Mouse (Mus musculus) heart, embryonic 14.5 days (tissue): ENCODE results near the gene C8a. TPM values are rescaled to one million over a fixed set of nuclear protein-coding genes. Genes with fewer than 3 reads are reported as not detected.

Experiments
- ATAC-seq: fragments of 200-750 bp; cut with Nextera tagmentation; 2 replicates; pipeline ENCODE4 v1.8.0; 2017; ENCODE audit warnings: low read depth, moderate TSS enrichment; ENCODE audit not compliant: insufficient number of reproducible peaks, insufficient read depth, low FRiP score
- H3K27ac ChIP-seq, 2 experiments: fragments of 200-500 bp in 1 of 2; fragments of 300-500 bp in 1 of 2; sonication (generic) in 1 of 2; replicated peaks in 1 of 2; 2 replicates each; pipeline ENCODE4 v1.5.1; 2012 to 2014; ENCODE audit warnings: low read depth in 2 of 2, low read length in 2 of 2, control low read depth in 1 of 2, mild to moderate bottlenecking in 1 of 2, mixed read lengths in 1 of 2; ENCODE audit not compliant: control insufficient read depth in 1 of 2, insufficient read depth in 1 of 2
- H3K27me3 ChIP-seq: fragments of 300-500 bp; sonication (generic); 2 replicates; pipeline ENCODE4 v1.6.1; 2014; ENCODE audit warnings: mild to moderate bottlenecking, low read length, control low read depth; ENCODE audit not compliant: control insufficient read depth, insufficient read depth
- H3K36me3 ChIP-seq: fragments of 300-500 bp; sonication (generic); 2 replicates; pipeline ENCODE4 v1.6.1; 2014; ENCODE audit warnings: mild to moderate bottlenecking, control low read depth, low read length, mixed read lengths; ENCODE audit not compliant: control insufficient read depth, insufficient read depth
- H3K4me1 ChIP-seq, 2 experiments: fragments of 200-500 bp in 1 of 2; fragments of 300-500 bp in 1 of 2; sonication (generic) in 1 of 2; 2 replicates each; pipeline ENCODE4 v1.6.1; 2012 to 2014; ENCODE audit warnings: low read length in 2 of 2, control low read depth in 1 of 2, mixed read lengths in 1 of 2; ENCODE audit not compliant: control insufficient read depth in 2 of 2, insufficient read depth in 2 of 2
- H3K4me2 ChIP-seq: fragments of 300-500 bp; sonication (generic); 2 replicates; pipeline ENCODE4 v1.6.1; 2014; ENCODE audit warnings: mild to moderate bottlenecking, low read length
- H3K4me3 ChIP-seq, 2 experiments: fragments of 200-500 bp in 1 of 2; fragments of 300-500 bp in 1 of 2; sonication (generic) in 1 of 2; 2 replicates each; pipeline ENCODE4 v1.5.1; 2012 to 2014; ENCODE audit warnings: low read length in 2 of 2, mild to moderate bottlenecking in 2 of 2, control low read depth in 1 of 2, low read depth in 1 of 2, moderate library complexity in 1 of 2; ENCODE audit not compliant: control insufficient read depth in 1 of 2, insufficient read depth in 1 of 2
- H3K9ac ChIP-seq: fragments of 300-500 bp; sonication (generic); 2 replicates; pipeline ENCODE4 v1.6.1; 2014; ENCODE audit warnings: mild to moderate bottlenecking, low read length
- H3K9me3 ChIP-seq: fragments of 300-500 bp; sonication (generic); 2 replicates; pipeline ENCODE4 v1.6.1; 2016; ENCODE audit warnings: low read length, control low read depth; ENCODE audit not compliant: control insufficient read depth
- WGBS: fragments of 180-500 bp; shearing (Covaris S2); extraction: QIAGEN DNeasy Blood & Tissue Kit; methylation state at CpG from one replicate; pipeline ENCODE4 v1.1.7; 2014; 5-methylcytosine and 5-hydroxymethylcytosine counted together
- polyA plus RNA-seq: library from polyadenylated mRNA; unstranded; fragments of >200 nt; fragmentation: Nextera tagmentation; extraction: Ambion mirVana; gene quantifications from 2 replicates; pipeline ENCODE4 v1.2.1, GENCODE M21; 2014

The C8a gene
- polyA plus RNA-seq, 1 experiment from 2014 or later = not detected

DNA sequence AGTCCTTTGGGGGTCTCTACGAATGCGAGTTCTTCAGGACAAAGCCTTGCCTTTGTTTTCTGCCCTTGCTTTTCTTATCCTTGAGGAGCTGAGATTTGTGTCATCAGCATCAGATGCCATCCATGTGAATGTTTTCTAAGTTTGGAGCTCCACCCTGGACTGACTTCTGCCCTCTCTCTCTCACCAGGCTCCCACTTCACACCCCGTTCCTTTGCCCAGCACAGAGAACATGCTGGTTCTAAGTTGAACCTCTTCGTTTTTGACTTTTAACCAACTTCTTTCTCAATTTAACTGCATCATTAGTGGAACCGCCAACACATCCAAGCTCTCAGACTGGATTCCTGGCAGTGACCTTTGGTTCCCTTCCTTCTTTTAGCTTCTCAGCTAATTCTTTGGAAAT, 6.0 kb downstream of the C8a start:
- no peak overlapping the region for H3K9ac ChIP-seq
- H3K4me2 ChIP-seq = no peak overlapping the region
- no peak overlapping the region for H3K27ac ChIP-seq
- no peak for ATAC-seq
- no peaks in the 10 kb centered on the region for H3K36me3 ChIP-seq
- no peaks in the 10 kb centered on the region for H3K9me3 ChIP-seq
- 82% methylated on average over 5 of the region's 5 CpGs for WGBS
- H3K4me1 ChIP-seq = peaks cover 0 to 2% of the 10 kb centered on the region in 2 experiments; a peak in 1 of 4 replicates
- no peaks in the 10 kb centered on the region for H3K27me3 ChIP-seq
- no peak overlapping the region for H3K4me3 ChIP-seq

DNA sequence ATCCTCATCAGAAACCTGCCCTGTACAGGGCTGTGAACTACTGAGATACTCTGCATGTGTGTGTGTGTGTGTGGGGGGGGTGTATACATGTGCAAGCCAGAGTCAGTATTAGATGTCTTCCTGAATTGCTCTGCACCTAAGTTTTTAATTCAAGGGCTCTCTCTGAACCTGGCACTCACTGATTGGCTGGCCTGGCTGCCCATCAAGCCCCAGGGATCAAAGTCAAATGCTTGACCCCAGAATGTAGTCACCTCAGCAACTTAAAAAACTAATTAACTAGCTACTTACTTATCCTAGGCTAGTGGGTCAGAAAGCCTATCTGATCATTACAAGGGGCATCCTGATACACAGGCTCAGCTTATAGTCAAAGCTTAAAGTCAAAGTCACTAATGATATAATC, 6.6 kb downstream of the C8a start:
- Histone ChIP-seq H3K36me3 (no peaks in the 10 kb centered on the region), H3K27ac (no peak overlapping the region), H3K27me3 (no peaks in the 10 kb centered on the region), H3K4me3 (no peak overlapping the region), H3K4me1 (peaks cover 0 to 2% of the 10 kb centered on the region in 2 experiments; a peak in 1 of 4 replicates), H3K9me3 (no peaks in the 10 kb centered on the region), H3K4me2 (no peak overlapping the region), H3K9ac (no peak overlapping the region)
- no peak for ATAC-seq

DNA sequence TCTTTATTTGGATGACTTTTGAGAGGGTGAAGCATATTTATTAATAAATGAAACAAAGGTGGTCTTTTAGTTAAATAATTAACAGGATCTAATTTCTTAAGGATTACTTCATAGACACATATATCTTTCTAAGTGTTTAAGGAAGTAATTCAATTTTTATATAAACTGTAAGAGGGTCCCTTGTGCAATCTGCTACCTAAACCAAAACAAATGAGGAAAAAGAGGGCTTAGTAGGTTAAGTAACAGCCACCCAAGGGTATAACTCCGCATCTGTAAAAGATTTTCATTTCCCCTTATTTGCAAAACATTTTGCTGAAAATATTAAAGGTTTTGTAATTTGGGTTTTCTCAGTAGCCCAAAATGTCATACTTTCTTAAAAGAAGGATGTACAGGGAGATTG, 11.8 kb downstream of the C8a start:
- Histone ChIP-seq H3K9ac (no peak overlapping the region), H3K4me3 (no peak overlapping the region), H3K27me3 (no peaks in the 10 kb centered on the region), H3K36me3 (no peaks in the 10 kb centered on the region), H3K9me3 (no peaks in the 10 kb centered on the region), H3K27ac (no peak overlapping the region), H3K4me2 (no peak overlapping the region), H3K4me1 (peaks cover 0 to 2% of the 10 kb centered on the region in 2 experiments; a peak in 1 of 4 replicates)
- WGBS = 81% methylated on average over 1 of the region's 1 CpGs
- ATAC-seq = no peak

DNA sequence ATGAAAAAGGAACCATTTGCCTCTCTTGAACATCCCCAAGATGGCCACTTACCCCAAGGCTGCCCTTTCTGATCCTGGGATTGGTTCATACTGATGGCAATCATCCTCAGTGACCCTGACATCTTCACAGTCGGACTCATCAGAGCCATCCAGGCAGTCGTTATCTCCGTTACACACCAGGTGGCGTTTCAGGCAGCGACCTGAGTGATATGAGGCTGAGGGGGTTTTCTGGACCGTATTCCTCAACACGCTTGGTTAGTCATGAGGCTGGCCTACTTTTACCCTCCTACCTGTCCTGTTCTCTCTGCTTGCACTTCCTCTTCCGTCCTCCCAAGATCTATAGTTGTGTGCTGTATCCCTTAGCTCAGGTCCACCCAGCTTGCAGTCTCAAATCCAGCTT, 15.0 kb downstream of the C8a start:
- 74% methylated on average over 8 of the region's 8 CpGs for WGBS
- Histone ChIP-seq H3K27me3 (no peaks in the 10 kb centered on the region), H3K9me3 (no peaks in the 10 kb centered on the region), H3K4me3 (no peak overlapping the region), H3K4me1 (no peaks in the 10 kb centered on the region), H3K9ac (no peak overlapping the region), H3K36me3 (no peaks in the 10 kb centered on the region), H3K4me2 (no peak overlapping the region), H3K27ac (no peak overlapping the region)
- ATAC-seq = no peak

GRCm38 (mm10) chr4:104857823-104858222, 18.4 kb downstream of the C8a start:
- H3K9me3 ChIP-seq = no peaks in the 10 kb centered on the region
- H3K9ac ChIP-seq = no peak overlapping the region
- no peak for ATAC-seq
- no peak overlapping the region for H3K4me2 ChIP-seq
- H3K4me3 ChIP-seq = no peak overlapping the region
- H3K27ac ChIP-seq = no peak overlapping the region
- no peaks in the 10 kb centered on the region for H3K4me1 ChIP-seq
- H3K36me3 ChIP-seq = no peaks in the 10 kb centered on the region
- 72% methylated on average over 4 of the region's 4 CpGs for WGBS
- H3K27me3 ChIP-seq = no peaks in the 10 kb centered on the region

DNA sequence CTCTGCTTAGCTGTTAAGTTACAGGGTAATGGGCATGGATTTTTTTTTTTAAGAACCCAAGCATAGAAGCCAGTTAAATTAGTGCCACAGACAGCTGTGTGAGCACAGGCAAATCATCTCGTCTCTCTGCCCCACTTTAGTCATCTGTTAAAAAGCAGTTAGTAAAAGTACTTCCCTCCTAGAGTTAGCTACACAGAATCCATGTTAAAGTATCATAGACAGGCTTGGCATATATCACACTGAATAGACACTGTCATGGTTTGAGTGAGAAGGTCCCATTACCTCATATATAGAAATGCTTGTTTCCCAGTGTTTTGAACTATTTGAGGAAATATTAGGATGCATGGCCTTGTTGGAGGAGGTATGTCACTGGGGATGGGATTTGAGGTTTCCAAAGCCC, 19.2 kb downstream of the C8a start, which contains the start of gene Gm17662:
Gene Gm17662 (plus strand): TSS at position 301 of the 400 bp plus-strand sequence.
- no peak for ATAC-seq
- no peaks in the 10 kb centered on the region for H3K36me3 ChIP-seq
- H3K27ac ChIP-seq = no peak within 1 kb of the TSS
- whole genome bisulfite sequencing = 65% methylated on average over 1 of the region's 1 CpGs
- H3K9me3 ChIP-seq = no peaks in the 10 kb centered on the region
- no peak within 1 kb of the TSS for H3K4me3 ChIP-seq
- no peaks in the 10 kb centered on the region for H3K27me3 ChIP-seq
- no peak within 1 kb of the TSS for H3K4me2 ChIP-seq
- H3K4me1 ChIP-seq = no peaks in the 10 kb centered on the region
- no peak within 1 kb of the TSS for H3K9ac ChIP-seq

- 77% methylated on average over 2 of the region's 2 CpGs for WGBS
- Histone ChIP-seq H3K4me3 (no peak overlapping the region), H3K4me2 (no peak overlapping the region), H3K27ac (no peak overlapping the region), H3K9me3 (no peaks in the 10 kb centered on the region), H3K9ac (no peak overlapping the region), H3K4me1 (no peaks in the 10 kb centered on the region), H3K27me3 (no peaks in the 10 kb centered on the region), H3K36me3 (no peaks in the 10 kb centered on the region)
- ATAC-seq = no peak
These were observed 21.0 kb downstream of the C8a start for GRCm38 (mm10) chr4:104855216-104855615.

GRCm38 (mm10) chr4:104843546-104843945, 32.7 kb downstream of the C8a start:
- H3K9me3 ChIP-seq = no peaks in the 10 kb centered on the region
- no peak for ATAC-seq
- no peak overlapping the region for H3K9ac ChIP-seq
- no peak overlapping the region for H3K27ac ChIP-seq
- H3K27me3 ChIP-seq = no peaks in the 10 kb centered on the region
- H3K36me3 ChIP-seq = no peaks in the 10 kb centered on the region
- no peak overlapping the region for H3K4me3 ChIP-seq
- H3K4me2 ChIP-seq = no peak overlapping the region
- WGBS = 72% methylated on average over 4 of the region's 4 CpGs
- H3K4me1 ChIP-seq = no peaks in the 10 kb centered on the region
